Mouse (Mus musculus) A20 (cell line): ENCODE measurements around the gene Mymx.

Experiments
- DNase-seq: peaks from one replicate; pipeline ENCODE4 v3.0.0-alpha.2; 2011; ENCODE audit warnings: low read depth, low spot score

Mymx gene

GRCm38 (mm10) chr17:45572103-45573086 lies 29.5 kb downstream of the Mymx start:
- peak; percentile 82 for DNase-seq

GRCm38 (mm10) chr17:45569999-45570398 lies 31.9 kb downstream of the Mymx start:
- DNase-seq = no peak

GRCm38 (mm10) chr17:45568990-45569389 lies 32.9 kb downstream of the Mymx start:
- no peak for DNase-seq

- DNase-seq = no peak
Measured at GRCm38 (mm10) chr17:45567162-45567601, 34.7 kb downstream of the Mymx start.

- no peak for DNase-seq
Measured at GRCm38 (mm10) chr17:45566360-45567161, 35.3 kb downstream of the Mymx start.

- no peak for DNase-seq
Measured at GRCm38 (mm10) chr17:45566031-45566359, 35.9 kb downstream of the Mymx start.

- no peak for DNase-seq
Measured at GRCm38 (mm10) chr17:45565103-45565502, 36.8 kb downstream of the Mymx start.

- peak; percentile 58 for DNase-seq
Measured at GRCm38 (mm10) chr17:45564531-45565084, 37.3 kb downstream of the Mymx start.

GRCm38 (mm10) chr17:45563655-45564530 lies 38.0 kb downstream of the Mymx start, which contains the start of gene Slc35b2:
Gene Slc35b2 (plus strand): TSS chr17:45563874.
- DNase-seq = peak; percentile 91

- DNase-seq = peak; percentile 77
Measured at GRCm38 (mm10) chr17:45563216-45563615, 38.7 kb downstream of the Mymx start.

GRCm38 (mm10) chr17:45559732-45560525 lies 42.0 kb downstream of the Mymx start:
- no peak for DNase-seq

GRCm38 (mm10) chr17:45557998-45558862 lies 43.7 kb downstream of the Mymx start:
- peak; percentile 88 for DNase-seq

GRCm38 (mm10) chr17:45557246-45557824 lies 44.6 kb downstream of the Mymx start:
- DNase-seq = peak; percentile 86

GRCm38 (mm10) chr17:45556514-45557245 lies 45.2 kb downstream of the Mymx start:
- peak; percentile 84 for DNase-seq

GRCm38 (mm10) chr17:45556107-45556489 lies 45.8 kb downstream of the Mymx start:
- DNase-seq = peak; percentile 73

GRCm38 (mm10) chr17:45555452-45556106 lies 46.3 kb downstream of the Mymx start, which contains the start of gene Nfkbie:
Gene Nfkbie (plus strand): TSS chr17:45555703.
- peak; percentile 96 for DNase-seq

- peak; percentile 51 for DNase-seq
Measured at GRCm38 (mm10) chr17:45554420-45554819, 47.5 kb downstream of the Mymx start.
